Mouse (Mus musculus): ENCODE data around the gene Slc39a3. TPM values are rescaled to one million over a fixed set of nuclear protein-coding genes. Genes with fewer than 3 reads are reported as not detected.

Slc39a3 gene
- total RNA-seq, 2 experiments from 2014 or later = 13.6 to 14.8 TPM

DNA sequence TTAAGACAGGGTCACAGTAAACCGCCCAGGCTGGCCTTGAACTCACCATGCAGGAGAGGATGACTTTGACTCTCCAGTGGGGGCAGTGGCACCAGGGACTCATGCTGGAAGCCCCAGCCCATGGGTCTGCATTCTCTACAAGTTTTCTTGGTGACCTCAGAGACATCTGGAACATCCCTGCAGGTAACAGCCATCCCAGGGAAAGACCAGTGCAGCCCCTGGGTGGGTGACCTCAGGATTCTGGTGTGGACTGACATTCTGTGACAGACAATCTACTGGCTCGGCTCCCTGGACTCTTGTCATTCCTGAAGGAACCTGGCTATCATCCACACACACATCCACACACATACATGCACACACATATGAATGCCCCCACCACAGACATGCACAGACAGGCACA, 21.6 kb downstream of the Slc39a3 start:
- DNase-seq = no peak
- intact Hi-C loops (cut with DNase I) = loop anchor here (1.0 to 5.0 kb wide), 3 partner anchors 26 to 157 kb away; no protein-coding TSS in a partner anchor

GRCm38 (mm10) chr10:81014393-81015384, 22.5 kb downstream of the Slc39a3 start, which contains the start of gene Gng7:
TSS of gene Gng7 (minus strand) at chr10:81014945.
- intact Hi-C loops (cut with DNase I) = loop anchor here (5.0 kb wide), 1 partner anchor 158 kb away; no protein-coding TSS in a partner anchor

GRCm38 (mm10) chr10:81010851-81011250, 26.4 kb downstream of the Slc39a3 start:
- DNase-seq = peak in 1 of 2 experiments; percentile 39
- intact Hi-C loops (cut with DNase I) = no loop called here

More at GRCm38 (mm10) chr10:81014393-81015384, 22.5 kb downstream of the Slc39a3 start, which contains the start of gene Gng7:
- peak; percentile 75 to 85 for DNase-seq

- no peak for DNase-seq
- intact Hi-C loops (cut with DNase I) = no loop called here
Measured at GRCm38 (mm10) chr10:81007240-81007639, 30.0 kb downstream of the Slc39a3 start.

GRCm38 (mm10) chr10:81006005-81006677, 31.1 kb downstream of the Slc39a3 start:
- DNase-seq = no peak
- intact Hi-C loops (cut with DNase I) = no loop called here

DNA sequence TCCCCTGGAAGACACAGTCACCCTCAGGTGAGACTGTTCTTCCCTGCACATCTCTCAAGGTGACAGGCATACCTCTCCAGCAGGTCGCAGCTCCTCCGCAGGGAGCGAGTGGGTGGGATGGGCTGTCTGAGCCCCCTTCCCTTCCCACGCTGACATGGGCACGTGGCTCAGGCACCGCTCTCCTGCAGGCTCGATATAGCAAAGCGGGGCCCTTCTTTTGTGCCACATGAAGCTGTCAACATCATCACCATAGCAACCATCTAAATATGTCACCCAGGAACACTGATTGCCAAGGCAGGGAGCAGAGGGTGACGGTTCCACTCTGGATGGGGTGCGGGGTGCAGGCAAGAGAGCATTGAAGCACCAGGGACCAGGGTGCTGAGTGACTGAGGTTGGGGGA, 36.1 kb downstream of the Slc39a3 start:
- DNase-seq = no peak
- intact Hi-C loops (cut with DNase I) = loop anchor here (2.0 kb wide), 1 partner anchor 40 kb away; no protein-coding TSS in a partner anchor

DNA sequence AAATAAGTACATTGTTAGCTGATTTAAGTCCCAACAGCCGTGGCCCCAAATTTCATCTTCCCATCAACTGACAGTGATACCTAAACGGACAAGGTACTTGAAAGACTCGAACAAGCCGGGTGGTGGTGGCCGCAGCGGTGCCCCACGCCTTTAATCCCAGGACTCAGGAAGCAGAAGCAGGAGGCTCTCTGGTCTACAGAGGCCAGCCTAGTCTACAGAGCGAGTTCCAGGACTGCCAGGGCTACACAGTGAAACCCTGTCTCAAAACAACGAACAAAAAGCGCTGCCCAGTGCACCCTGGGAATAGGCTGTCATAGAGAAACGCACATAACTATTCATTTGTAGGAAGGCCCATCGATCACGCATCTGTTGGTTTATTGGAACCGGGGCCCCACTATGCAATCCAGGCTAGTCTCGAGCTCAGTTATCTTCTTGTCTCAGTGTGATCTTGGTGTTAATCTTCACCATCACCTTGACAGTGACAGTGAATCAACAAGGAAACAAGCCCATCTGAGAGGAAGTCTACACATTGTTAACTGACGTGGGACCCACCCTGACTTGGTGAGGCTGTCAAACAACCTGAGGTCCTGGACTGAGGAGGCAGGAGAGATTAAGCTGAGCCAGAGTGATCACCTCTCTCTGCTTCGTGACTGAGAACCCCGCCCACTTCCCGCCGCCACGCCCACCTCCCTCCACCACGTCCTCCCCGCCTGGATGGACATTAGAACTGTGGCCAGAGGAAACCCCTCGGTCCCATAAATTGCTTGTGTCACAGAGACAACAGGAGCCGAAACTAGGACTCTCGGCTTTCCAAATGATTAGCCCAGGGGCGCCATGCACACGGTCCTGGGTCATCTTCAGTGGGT, 36.8 kb downstream of the Slc39a3 start:
- intact Hi-C loops (cut with DNase I) = loop anchor here (1.0 to 2.0 kb wide), 2 partner anchors 40 to 82 kb away; no protein-coding TSS in a partner anchor
- no peak for DNase-seq

GRCm38 (mm10) chr10:80999362-81000196, 37.6 kb downstream of the Slc39a3 start:
- intact Hi-C loops (cut with DNase I) = loop anchor here (1.0 to 5.0 kb wide), 4 partner anchors 41 to 178 kb away; partner anchors contain the start of gene Eef2
- DNase-seq = peak; percentile 80 to 91

GRCm38 (mm10) chr10:80998778-80999177, 38.4 kb downstream of the Slc39a3 start:
- intact Hi-C loops (cut with DNase I) = loop anchor here (5.0 kb wide), 2 partner anchors 176 to 179 kb away; partner anchors contain the start of gene Eef2
- DNase-seq = peak; percentile 33 to 56

DNA sequence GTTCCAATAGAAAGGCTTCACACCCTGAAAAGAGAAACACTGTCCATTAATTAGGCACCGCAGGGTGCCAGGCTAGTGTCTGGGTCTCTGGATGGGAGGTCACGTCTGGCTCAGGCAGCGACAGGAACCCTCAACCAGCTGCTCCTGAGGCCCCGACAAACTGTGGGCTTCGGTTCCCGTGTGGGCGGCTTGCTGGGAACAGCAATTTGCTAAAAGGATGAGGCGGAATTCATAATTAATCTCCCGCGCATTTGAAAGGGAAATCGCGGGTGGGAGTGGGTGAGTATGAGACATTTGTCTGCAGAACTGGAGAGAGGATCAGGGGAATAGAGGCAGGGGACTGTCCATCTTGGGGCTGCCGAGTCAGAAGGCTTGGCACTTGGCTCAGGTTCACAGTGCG, 39.2 kb downstream of the Slc39a3 start:
- no peak for DNase-seq
- intact Hi-C loops (cut with DNase I) = loop anchor here (5.0 kb wide), 2 partner anchors 176 to 179 kb away; partner anchors contain the start of gene Eef2

GRCm38 (mm10) chr10:80997332-80997731, 39.9 kb downstream of the Slc39a3 start:
- intact Hi-C loops (cut with DNase I) = loop anchor here (5.0 kb wide), 2 partner anchors 175 to 180 kb away; partner anchors contain the start of gene Eef2
- no peak for DNase-seq

DNA sequence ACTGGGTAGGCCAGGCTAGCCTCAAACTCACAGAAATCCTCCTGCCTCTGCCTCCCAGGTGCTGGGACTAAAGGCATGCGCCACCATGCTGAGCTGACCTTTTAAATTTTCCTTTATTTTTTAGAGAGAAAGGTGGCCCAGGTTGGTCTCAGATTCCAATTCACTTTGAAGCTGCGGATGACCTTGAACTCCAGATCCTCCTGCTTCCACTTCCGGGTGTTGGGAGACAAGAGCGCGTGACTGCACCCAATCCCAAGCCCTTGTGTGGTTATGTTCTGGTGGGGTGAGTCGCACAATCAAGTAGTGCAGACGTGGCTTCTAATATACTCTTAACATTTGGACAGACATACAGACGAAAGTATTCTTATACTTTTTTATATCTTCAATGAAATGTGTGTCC, 40.7 kb downstream of the Slc39a3 start:
- intact Hi-C loops (cut with DNase I) = loop anchor here (5.0 kb wide), 2 partner anchors 174 to 181 kb away; partner anchors contain the start of gene Eef2
- no peak for DNase-seq

GRCm38 (mm10) chr10:80995091-80995632, 42.1 kb downstream of the Slc39a3 start:
- peak; percentile 79 to 91 for DNase-seq
- intact Hi-C loops (cut with DNase I) = loop anchor here (1.0 to 5.0 kb wide), 4 partner anchors 66 to 182 kb away; partner anchors contain the start of gene Eef2

DNA sequence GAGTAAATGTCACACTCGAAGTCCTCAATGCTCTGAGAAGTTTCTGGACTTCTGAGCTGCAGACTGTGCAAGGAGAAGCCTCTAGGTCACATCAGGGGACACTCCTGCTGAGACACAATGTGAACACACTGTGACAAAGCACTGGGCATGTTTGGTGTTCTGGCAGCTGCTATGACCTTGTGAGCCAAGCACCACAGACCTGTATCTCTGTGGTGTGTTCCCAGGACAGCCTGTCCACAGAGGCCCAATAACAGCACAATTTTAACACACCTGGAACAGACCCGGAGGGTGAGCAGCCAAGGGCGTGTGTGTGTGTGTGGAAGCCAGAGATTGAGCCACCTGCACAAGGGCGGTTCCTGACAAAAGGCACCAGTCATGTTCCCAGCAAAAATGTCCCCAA, 42.6 kb downstream of the Slc39a3 start:
- peak; percentile 41 to 59 for DNase-seq
- intact Hi-C loops (cut with DNase I) = loop anchor here (1.0 to 5.0 kb wide), 4 partner anchors 66 to 183 kb away; partner anchors contain the start of gene Eef2

- intact Hi-C loops (cut with DNase I) = no loop called here
- DNase-seq = no peak
Measured at GRCm38 (mm10) chr10:80993276-80993675, 44.0 kb downstream of the Slc39a3 start.

- intact Hi-C loops (cut with DNase I) = no loop called here
- DNase-seq = no peak
Measured at GRCm38 (mm10) chr10:80991945-80992344, 45.3 kb downstream of the Slc39a3 start.

DNA sequence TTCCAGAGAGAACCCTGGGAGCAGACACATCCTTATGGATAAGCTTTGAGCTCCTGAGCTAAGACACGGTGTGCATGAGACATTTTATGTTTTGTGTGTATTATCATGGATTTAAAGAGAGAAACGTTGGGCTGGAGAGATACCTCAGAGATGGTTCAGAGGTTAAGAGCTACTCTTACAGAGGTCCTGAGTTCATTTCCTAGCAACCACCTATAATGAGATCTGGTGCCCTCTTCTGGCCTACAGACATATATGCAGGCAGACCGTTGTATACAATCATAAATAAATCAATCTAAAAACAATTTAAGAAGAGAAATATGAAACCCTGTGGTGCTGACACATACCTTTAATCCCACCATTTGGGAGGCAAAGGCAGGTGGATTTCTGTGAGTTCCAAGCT, 46.2 kb downstream of the Slc39a3 start:
- no peak for DNase-seq
- intact Hi-C loops (cut with DNase I) = no loop called here

DNA sequence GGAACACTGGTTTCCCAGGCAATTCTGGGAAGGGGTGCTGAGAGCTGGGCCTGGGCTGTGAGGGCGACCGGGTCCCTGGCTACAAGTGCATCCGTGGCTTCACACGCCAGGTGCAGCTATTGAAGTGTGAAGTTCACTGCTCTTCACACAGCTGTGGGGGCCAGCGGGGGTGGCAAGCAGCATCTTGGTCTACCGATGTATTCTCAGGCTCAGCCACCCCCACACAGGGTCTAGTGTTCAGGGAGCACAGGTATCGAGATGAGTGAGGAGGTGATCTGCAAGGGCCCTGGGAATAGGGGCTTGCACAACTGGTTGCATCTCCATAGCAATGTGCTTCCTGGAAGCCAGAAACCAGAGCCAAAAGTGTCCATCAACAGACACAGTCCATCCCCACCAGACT, 46.8 kb downstream of the Slc39a3 start:
- intact Hi-C loops (cut with DNase I) = no loop called here
- DNase-seq = no peak
